Mouse (Mus musculus): ENCODE measurements around the gene Capn7. TPM values are rescaled to one million over a fixed set of nuclear protein-coding genes. Genes with fewer than 3 reads are reported as not detected.

Capn7 gene
- polyA plus RNA-seq, 1 experiment from 2014 or later: 38.5 TPM

DNA sequence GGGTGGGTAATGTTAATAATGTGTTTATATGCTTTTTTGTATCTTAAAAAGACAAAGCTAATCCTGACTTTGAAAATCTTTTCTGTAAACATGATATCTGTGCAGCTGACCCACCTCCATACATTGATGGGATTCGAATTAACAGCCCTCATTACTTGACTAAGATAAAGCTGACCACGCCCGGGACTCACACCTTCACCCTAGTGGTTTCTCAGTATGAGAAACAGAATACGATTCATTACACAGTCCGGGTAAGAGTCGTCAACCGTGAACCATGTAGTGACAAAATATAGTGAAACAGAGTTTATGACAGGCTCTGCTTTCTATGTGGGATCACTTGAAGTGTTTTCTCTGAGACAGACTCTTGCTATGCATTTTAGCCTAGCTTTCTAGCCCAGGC, 31.5 kb downstream of the Capn7 start:
- no peak overlapping the region for H3K4me2 ChIP-seq (ENCODE audit: low read depth, low read length)
- no peak overlapping the region for H3K4me3 ChIP-seq (ENCODE audit: low read depth, low read length)
- DNase-seq (ENCODE audit: low spot score): no peak
- H3K9ac ChIP-seq (replicated peaks; ENCODE audit: low read length): no peak overlapping the region
- H3K36me3 ChIP-seq (replicated peaks; ENCODE audit: control insufficient read depth, insufficient read depth, low read depth, low read length): no peaks in the 10 kb centered on the region; the same call in 1 of the 2 replicates
- ATAC-seq (replicated peaks; ENCODE audit: insufficient number of reproducible peaks, low FRiP score, low TSS enrichment, low read depth): no peak
- no peaks in the 10 kb centered on the region for H3K9me3 ChIP-seq (replicated peaks; ENCODE audit: control insufficient read depth, low read length)
- no peaks in the 10 kb centered on the region for H3K4me1 ChIP-seq (ENCODE audit: control insufficient read depth, insufficient read depth, low read length)
- WGBS: 90% methylated on average over 7 of the region's 7 CpGs
- no peak overlapping the region for H3K27ac ChIP-seq (replicated peaks; ENCODE audit: low read depth, low read length)
- no peaks in the 10 kb centered on the region for H3K27me3 ChIP-seq (ENCODE audit: control insufficient read depth, insufficient read depth, low read length)

- 89% methylated on average over 3 of the region's 3 CpGs for WGBS
- Histone ChIP-seq H3K9ac (replicated peaks; ENCODE audit: low read length) (no peak overlapping the region), H3K36me3 (replicated peaks; ENCODE audit: control insufficient read depth, insufficient read depth, low read depth, low read length) (no peaks in the 10 kb centered on the region), H3K4me2 (ENCODE audit: low read depth, low read length) (no peak overlapping the region), H3K4me1 (ENCODE audit: control insufficient read depth, insufficient read depth, low read length) (no peaks in the 10 kb centered on the region), H3K9me3 (replicated peaks; ENCODE audit: control insufficient read depth, low read length) (no peaks in the 10 kb centered on the region), H3K4me3 (ENCODE audit: low read depth, low read length) (no peak overlapping the region), H3K27me3 (ENCODE audit: control insufficient read depth, insufficient read depth, low read length) (no peaks in the 10 kb centered on the region), H3K27ac (replicated peaks; ENCODE audit: low read depth, low read length) (no peak overlapping the region)
- ATAC-seq (replicated peaks; ENCODE audit: insufficient number of reproducible peaks, low FRiP score, low TSS enrichment, low read depth) (no peak), DNase-seq (ENCODE audit: low spot score) (no peak)
These were observed 32.9 kb downstream of the Capn7 start for GRCm38 (mm10) chr14:31369377-31369776.

- 91% methylated on average over 6 of the region's 6 CpGs for whole genome bisulfite sequencing
- Histone ChIP-seq H3K9me3 (replicated peaks; ENCODE audit: control insufficient read depth, low read length) (no peaks in the 10 kb centered on the region), H3K9ac (replicated peaks; ENCODE audit: low read length) (no peak overlapping the region), H3K27ac (replicated peaks; ENCODE audit: low read depth, low read length) (no peak overlapping the region), H3K4me3 (ENCODE audit: low read depth, low read length) (no peak overlapping the region), H3K27me3 (ENCODE audit: control insufficient read depth, insufficient read depth, low read length) (no peaks in the 10 kb centered on the region), H3K4me2 (ENCODE audit: low read depth, low read length) (no peak overlapping the region), H3K36me3 (replicated peaks; ENCODE audit: control insufficient read depth, insufficient read depth, low read depth, low read length) (peaks cover 11% of the 10 kb centered on the region), H3K4me1 (ENCODE audit: control insufficient read depth, insufficient read depth, low read length) (no peaks in the 10 kb centered on the region)
- ATAC-seq (replicated peaks; ENCODE audit: insufficient number of reproducible peaks, low FRiP score, low TSS enrichment, low read depth) (no peak), DNase-seq (ENCODE audit: low spot score) (no peak)
These were observed 38.0 kb downstream of the Capn7 start for GRCm38 (mm10) chr14:31374390-31374789.

DNA sequence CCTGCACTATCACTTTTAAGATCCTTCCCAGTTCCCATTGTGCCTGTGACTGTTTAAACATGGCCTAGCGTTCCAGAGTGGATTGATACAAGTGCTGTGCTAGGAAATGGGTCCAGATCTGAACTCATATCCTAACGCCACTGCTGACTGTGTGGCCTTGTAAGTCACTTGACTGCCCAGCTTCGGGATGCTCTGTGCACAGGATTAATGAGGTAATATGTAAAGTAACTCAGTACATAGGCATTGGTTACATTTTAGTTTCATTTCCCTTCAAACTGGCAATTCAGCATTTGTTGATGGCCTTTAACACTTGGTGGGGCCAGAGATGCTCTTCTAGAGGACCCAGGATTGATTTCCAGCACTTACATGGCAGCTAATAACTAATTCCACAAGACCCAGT, 39.9 kb downstream of the Capn7 start:
- 84% methylated on average over 3 of the region's 3 CpGs for WGBS
- no peak for DNase-seq (ENCODE audit: low spot score)
- peaks cover 11% of the 10 kb centered on the region for H3K36me3 ChIP-seq (replicated peaks; ENCODE audit: control insufficient read depth, insufficient read depth, low read depth, low read length)

DNA sequence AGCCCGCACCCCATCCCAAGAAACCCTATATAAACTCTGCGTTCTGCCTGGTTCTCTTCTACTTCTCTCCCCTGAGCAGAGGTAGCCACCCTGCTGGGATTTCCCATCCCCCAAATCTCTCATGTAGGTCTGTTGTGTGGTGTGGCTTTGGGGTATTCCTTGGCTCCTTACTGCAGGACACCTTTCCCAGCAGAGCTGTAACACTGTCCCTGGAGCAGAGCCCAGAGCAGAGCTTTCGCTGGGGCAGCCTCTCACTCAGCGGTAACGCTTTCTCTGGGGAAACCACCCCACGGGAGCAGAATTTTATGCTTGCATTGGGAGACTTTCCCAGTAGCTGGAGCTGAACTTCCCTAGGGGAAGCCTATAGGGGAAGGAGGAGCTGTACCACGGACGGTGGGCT, 45.8 kb downstream of the Capn7 start:
- H3K27me3 ChIP-seq (ENCODE audit: control insufficient read depth, insufficient read depth, low read length): no peaks in the 10 kb centered on the region
- no peak overlapping the region for H3K9ac ChIP-seq (replicated peaks; ENCODE audit: low read length)

More for the DNA sequence above, 39.9 kb downstream of the Capn7 start:
- Histone ChIP-seq H3K4me3 (ENCODE audit: low read depth, low read length) (no peak overlapping the region), H3K9ac (replicated peaks; ENCODE audit: low read length) (no peak overlapping the region), H3K27me3 (ENCODE audit: control insufficient read depth, insufficient read depth, low read length) (no peaks in the 10 kb centered on the region), H3K4me2 (ENCODE audit: low read depth, low read length) (no peak overlapping the region), H3K4me1 (ENCODE audit: control insufficient read depth, insufficient read depth, low read length) (no peaks in the 10 kb centered on the region), H3K27ac (replicated peaks; ENCODE audit: low read depth, low read length) (no peak overlapping the region), H3K9me3 (replicated peaks; ENCODE audit: control insufficient read depth, low read length) (no peaks in the 10 kb centered on the region)
- no peak for ATAC-seq (replicated peaks; ENCODE audit: insufficient number of reproducible peaks, low FRiP score, low TSS enrichment, low read depth)

GRCm38 (mm10) chr14:31383470-31384050, 47.1 kb downstream of the Capn7 start:
- WGBS: 82% methylated on average over 11 of the region's 11 CpGs
- Histone ChIP-seq H3K27me3 (ENCODE audit: control insufficient read depth, insufficient read depth, low read length) (no peaks in the 10 kb centered on the region), H3K9ac (replicated peaks; ENCODE audit: low read length) (no peak overlapping the region), H3K4me2 (ENCODE audit: low read depth, low read length) (no peak overlapping the region), H3K27ac (replicated peaks; ENCODE audit: low read depth, low read length) (no peak overlapping the region), H3K36me3 (replicated peaks; ENCODE audit: control insufficient read depth, insufficient read depth, low read depth, low read length) (no peaks in the 10 kb centered on the region; the same call in none of the 2 replicates), H3K4me3 (ENCODE audit: low read depth, low read length) (no peak overlapping the region), H3K4me1 (ENCODE audit: control insufficient read depth, insufficient read depth, low read length) (peaks cover 3% of the 10 kb centered on the region), H3K9me3 (replicated peaks; ENCODE audit: control insufficient read depth, low read length) (no peaks in the 10 kb centered on the region)
- ATAC-seq (replicated peaks; ENCODE audit: insufficient number of reproducible peaks, low FRiP score, low TSS enrichment, low read depth) (no peak), DNase-seq (ENCODE audit: low spot score) (no peak)

More for the DNA sequence above, 45.8 kb downstream of the Capn7 start:
- WGBS: 90% methylated on average over 8 of the region's 8 CpGs
- no peak overlapping the region for H3K4me2 ChIP-seq (ENCODE audit: low read depth, low read length)
- no peak for ATAC-seq (replicated peaks; ENCODE audit: insufficient number of reproducible peaks, low FRiP score, low TSS enrichment, low read depth)
- no peak overlapping the region for H3K4me3 ChIP-seq (ENCODE audit: low read depth, low read length)
- peaks cover 2% of the 10 kb centered on the region for H3K36me3 ChIP-seq (replicated peaks; ENCODE audit: control insufficient read depth, insufficient read depth, low read depth, low read length)
- H3K4me1 ChIP-seq (ENCODE audit: control insufficient read depth, insufficient read depth, low read length): no peaks in the 10 kb centered on the region
- H3K27ac ChIP-seq (replicated peaks; ENCODE audit: low read depth, low read length): no peak overlapping the region
- no peak for DNase-seq (ENCODE audit: low spot score)
- no peaks in the 10 kb centered on the region for H3K9me3 ChIP-seq (replicated peaks; ENCODE audit: control insufficient read depth, low read length)

DNA sequence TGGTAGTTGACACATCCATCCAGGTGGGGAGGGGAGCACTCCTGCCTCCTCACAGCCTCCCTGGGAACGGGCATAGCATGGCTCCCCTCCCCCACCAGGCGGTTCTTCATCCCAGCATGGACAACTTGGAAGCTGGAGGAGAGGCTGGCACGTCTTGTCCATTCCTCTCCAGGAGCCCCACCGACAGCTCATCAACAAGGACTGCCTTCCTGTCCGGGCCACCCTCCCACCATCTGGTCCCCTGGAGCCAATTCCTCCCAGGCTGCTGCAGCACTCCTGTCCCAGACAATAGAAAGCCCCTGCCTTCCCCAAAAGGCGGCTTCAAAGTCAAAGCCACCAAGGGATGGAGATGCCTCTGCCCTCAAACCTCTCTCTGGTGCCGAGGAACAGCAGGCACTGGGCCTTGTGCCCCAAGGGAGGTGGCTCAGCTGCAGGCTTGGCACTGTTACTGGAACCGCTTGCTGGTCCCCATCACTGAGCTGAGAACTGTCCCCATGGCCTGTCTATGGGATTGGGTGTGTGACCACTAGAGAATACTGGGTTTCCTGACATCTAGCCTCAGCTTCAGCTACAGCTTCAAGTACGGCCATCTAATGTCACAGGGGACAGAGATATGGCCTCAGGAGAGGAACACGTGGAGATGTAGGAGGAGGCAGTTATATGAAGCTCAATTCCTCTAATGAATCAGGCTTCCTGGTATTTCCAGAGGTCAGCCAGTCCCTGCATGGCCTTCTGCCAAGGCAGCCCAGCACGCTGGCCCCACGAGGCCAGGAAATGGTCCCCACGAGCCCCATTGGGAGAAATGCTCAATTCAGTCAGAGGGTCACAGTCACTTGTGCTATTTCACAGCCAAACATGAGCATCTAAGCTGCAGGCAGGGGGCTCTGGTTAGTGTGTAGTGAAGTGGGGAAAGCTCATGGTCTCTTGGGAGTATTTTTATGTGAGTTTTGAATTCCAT, 48.2 kb downstream of the Capn7 start:
- Histone ChIP-seq H3K9me3 (replicated peaks; ENCODE audit: control insufficient read depth, low read length) (no peaks in the 10 kb centered on the region), H3K4me3 (ENCODE audit: low read depth, low read length) (no peak overlapping the region), H3K9ac (replicated peaks; ENCODE audit: low read length) (no peak overlapping the region), H3K36me3 (replicated peaks; ENCODE audit: control insufficient read depth, insufficient read depth, low read depth, low read length) (no peaks in the 10 kb centered on the region; the same call in 1 of the 2 replicates), H3K4me2 (ENCODE audit: low read depth, low read length) (no peak overlapping the region), H3K27ac (replicated peaks; ENCODE audit: low read depth, low read length) (no peak overlapping the region), H3K27me3 (ENCODE audit: control insufficient read depth, insufficient read depth, low read length) (no peaks in the 10 kb centered on the region), H3K4me1 (ENCODE audit: control insufficient read depth, insufficient read depth, low read length) (peaks cover 3% of the 10 kb centered on the region)
- DNase-seq (ENCODE audit: low spot score): no peak
- ATAC-seq (replicated peaks; ENCODE audit: insufficient number of reproducible peaks, low FRiP score, low TSS enrichment, low read depth): no peak
- 72% methylated on average over 13 of the region's 13 CpGs for WGBS

DNA sequence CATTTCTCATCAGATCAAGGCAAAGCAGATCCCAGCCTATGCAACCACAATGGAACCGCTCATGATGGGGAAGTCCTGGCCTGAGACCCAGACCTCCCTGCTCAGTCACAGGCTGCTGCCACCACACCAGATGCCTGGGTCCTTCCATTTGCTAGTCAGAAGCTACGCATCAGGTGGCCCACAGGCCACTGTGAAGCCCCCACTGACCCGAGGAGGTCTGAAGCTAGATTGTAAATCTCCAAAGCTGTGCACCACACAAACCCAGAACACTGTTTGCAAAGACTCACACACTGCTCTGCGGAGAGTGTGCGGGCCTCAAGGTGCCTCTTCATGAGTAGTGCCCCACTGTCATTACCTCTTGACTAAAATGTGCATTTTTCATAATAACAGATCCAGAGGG, 49.0 kb downstream of the Capn7 start:
- WGBS: 96% methylated on average over 5 of the region's 5 CpGs
- H3K27ac ChIP-seq (replicated peaks; ENCODE audit: low read depth, low read length): no peak overlapping the region

More for the DNA sequence above, 49.0 kb downstream of the Capn7 start:
- Histone ChIP-seq H3K36me3 (replicated peaks; ENCODE audit: control insufficient read depth, insufficient read depth, low read depth, low read length) (no peaks in the 10 kb centered on the region; the same call in 1 of the 2 replicates), H3K9me3 (replicated peaks; ENCODE audit: control insufficient read depth, low read length) (no peaks in the 10 kb centered on the region), H3K4me1 (ENCODE audit: control insufficient read depth, insufficient read depth, low read length) (peaks cover 3% of the 10 kb centered on the region), H3K27me3 (ENCODE audit: control insufficient read depth, insufficient read depth, low read length) (no peaks in the 10 kb centered on the region), H3K4me3 (ENCODE audit: low read depth, low read length) (no peak overlapping the region), H3K4me2 (ENCODE audit: low read depth, low read length) (no peak overlapping the region), H3K9ac (replicated peaks; ENCODE audit: low read length) (no peak overlapping the region)
- ATAC-seq (replicated peaks; ENCODE audit: insufficient number of reproducible peaks, low FRiP score, low TSS enrichment, low read depth) (no peak), DNase-seq (ENCODE audit: low spot score) (no peak)
